Mouse (Mus musculus): Measurements from ENCODE around the gene Meox1.

GRCm38 (mm10) chr11:101923988-101924387 is 29.8 kb upstream of the Meox1 start:
- TF ChIP-seq CTCF (conservative IDR thresholded peaks at IDR 0.05; ENCODE audit: low read length) (no peak), NANOG (IDR thresholded peaks at IDR 0.05; ENCODE audit: borderline replicate concordance, low read length) (no peak)

All from E14TG2a.4 (cell line).